Mouse (Mus musculus): ENCODE results near the gene Otos. TPM values are rescaled to one million over a fixed set of nuclear protein-coding genes. Genes with fewer than 3 reads are reported as not detected.

Otos gene
- total and polyA plus RNA-seq, 2 experiments from 2014 or later: 0.88 TPM; not detected in 1

- Histone ChIP-seq H3K4me2 (ENCODE audit: low read depth, low read length) (peak within 1 kb of the TSS; percentile 99), H3K36me3 (ENCODE audit: insufficient read depth, low read length) (peaks cover 14% of the 10 kb centered on the region), H3K27me3 (ENCODE audit: insufficient read depth, low read length) (no peaks in the 10 kb centered on the region), H3K4me1 (ENCODE audit: insufficient read depth, low read length) (0 out of 2 replicates have a peak, but pooled peaks cover 10% of the 10 kb centered on the region), H3K9ac (replicated peaks; ENCODE audit: low read length) (peak within 1 kb of the TSS; percentile 95), H3K27ac (peak within 1 kb of the TSS; percentile 91), H3K9me3 (ENCODE audit: low read length) (no peaks in the 10 kb centered on the region), H3K4me3 (ENCODE audit: low read length) (peak within 1 kb of the TSS; percentile 94)
- ATAC-seq (peak; percentile 95), DNase-seq (ENCODE audit: low spot score) (peak; percentile 96)
- WGBS: 2% methylated on average over 50 of the region's 50 CpGs
- TF ChIP-seq CTCF (IDR thresholded peaks at IDR 0.05; ENCODE audit: low read depth): no peak
These were observed 6.9 kb downstream of the Otos start, which contains the start of gene Cops9 for GRCm38 (mm10) chr1:92641514-92642272. Gene Cops9, minus strand, starts transcription at chr1:92641985.

- Histone ChIP-seq H3K36me3 (ENCODE audit: insufficient read depth, low read length) (peaks cover 21% of the 10 kb centered on the region), H3K4me1 (ENCODE audit: insufficient read depth, low read length) (0 out of 2 replicates have a peak, but pooled peaks cover 10% of the 10 kb centered on the region), H3K27ac (peak overlapping the region; percentile 91; the same call in 1 of the 2 replicates), H3K4me3 (ENCODE audit: low read length) (peak overlapping the region; percentile 94), H3K4me2 (ENCODE audit: low read depth, low read length) (peak overlapping the region; percentile 99), H3K9ac (replicated peaks; ENCODE audit: low read length) (no peak overlapping the region; the same call in 1 of the 2 replicates), H3K27me3 (ENCODE audit: insufficient read depth, low read length) (no peaks in the 10 kb centered on the region), H3K9me3 (ENCODE audit: low read length) (no peaks in the 10 kb centered on the region)
- 92% methylated on average over 6 of the region's 6 CpGs for WGBS
- ATAC-seq (no peak), DNase-seq (ENCODE audit: low spot score) (no peak)
- TF ChIP-seq CTCF (IDR thresholded peaks at IDR 0.05; ENCODE audit: low read depth): no peak
These were observed 8.2 kb downstream of the Otos start for GRCm38 (mm10) chr1:92640393-92640792.

- ATAC-seq (no peak), DNase-seq (ENCODE audit: low spot score) (no peak)
- Histone ChIP-seq H3K9me3 (ENCODE audit: low read length) (no peaks in the 10 kb centered on the region), H3K4me2 (ENCODE audit: low read depth, low read length) (no peak overlapping the region), H3K27me3 (ENCODE audit: insufficient read depth, low read length) (no peaks in the 10 kb centered on the region), H3K36me3 (ENCODE audit: insufficient read depth, low read length) (peaks cover 21% of the 10 kb centered on the region), H3K4me3 (ENCODE audit: low read length) (no peak overlapping the region), H3K27ac (no peak overlapping the region), H3K9ac (replicated peaks; ENCODE audit: low read length) (no peak overlapping the region), H3K4me1 (ENCODE audit: insufficient read depth, low read length) (0 out of 2 replicates have a peak, but pooled peaks cover 10% of the 10 kb centered on the region)
- WGBS: 96% methylated on average over 4 of the region's 4 CpGs
- no peak for TF ChIP-seq CTCF (IDR thresholded peaks at IDR 0.05; ENCODE audit: low read depth)
These were observed 9.9 kb downstream of the Otos start for GRCm38 (mm10) chr1:92638736-92639135.

GRCm38 (mm10) chr1:92638181-92638580, 10.5 kb downstream of the Otos start:
- 78% methylated on average over 3 of the region's 3 CpGs for WGBS
- no peak for TF ChIP-seq CTCF (IDR thresholded peaks at IDR 0.05; ENCODE audit: low read depth)
- Histone ChIP-seq H3K4me3 (ENCODE audit: low read length) (no peak overlapping the region), H3K9ac (replicated peaks; ENCODE audit: low read length) (no peak overlapping the region), H3K4me2 (ENCODE audit: low read depth, low read length) (no peak overlapping the region), H3K9me3 (ENCODE audit: low read length) (no peaks in the 10 kb centered on the region), H3K27ac (no peak overlapping the region), H3K27me3 (ENCODE audit: insufficient read depth, low read length) (no peaks in the 10 kb centered on the region), H3K4me1 (ENCODE audit: insufficient read depth, low read length) (0 out of 2 replicates have a peak, but pooled peaks cover 10% of the 10 kb centered on the region), H3K36me3 (ENCODE audit: insufficient read depth, low read length) (peaks cover 21% of the 10 kb centered on the region)
- no peak for DNase-seq (ENCODE audit: low spot score)
- ATAC-seq: no peak

GRCm38 (mm10) chr1:92637501-92638172, 11.0 kb downstream of the Otos start:
- no peak for ATAC-seq
- Histone ChIP-seq H3K4me1 (ENCODE audit: insufficient read depth, low read length) (0 out of 2 replicates have a peak, but pooled peaks cover 10% of the 10 kb centered on the region), H3K4me2 (ENCODE audit: low read depth, low read length) (no peak overlapping the region), H3K9me3 (ENCODE audit: low read length) (no peaks in the 10 kb centered on the region), H3K4me3 (ENCODE audit: low read length) (no peak overlapping the region), H3K36me3 (ENCODE audit: insufficient read depth, low read length) (peaks cover 21% of the 10 kb centered on the region), H3K9ac (replicated peaks; ENCODE audit: low read length) (no peak overlapping the region), H3K27ac (no peak overlapping the region), H3K27me3 (ENCODE audit: insufficient read depth, low read length) (no peaks in the 10 kb centered on the region)
- no peak for DNase-seq (ENCODE audit: low spot score)
- no peak for TF ChIP-seq CTCF (IDR thresholded peaks at IDR 0.05; ENCODE audit: low read depth)
- 92% methylated on average over 15 of the region's 15 CpGs for WGBS

GRCm38 (mm10) chr1:92636676-92637075, 12.0 kb downstream of the Otos start:
- no peak overlapping the region for H3K4me3 ChIP-seq (ENCODE audit: low read length)
- H3K9ac ChIP-seq (replicated peaks; ENCODE audit: low read length): no peak overlapping the region
- H3K9me3 ChIP-seq (ENCODE audit: low read length): no peaks in the 10 kb centered on the region
- WGBS: 96% methylated on average over 11 of the region's 11 CpGs
- no peak for DNase-seq (ENCODE audit: low spot score)
- no peak for TF ChIP-seq CTCF (IDR thresholded peaks at IDR 0.05; ENCODE audit: low read depth)
- no peak for ATAC-seq
- no peak overlapping the region for H3K4me2 ChIP-seq (ENCODE audit: low read depth, low read length)
- H3K4me1 ChIP-seq (ENCODE audit: insufficient read depth, low read length): 0 out of 2 replicates have a peak, but pooled peaks cover 7% of the 10 kb centered on the region
- H3K27ac ChIP-seq: no peak overlapping the region
- H3K36me3 ChIP-seq (ENCODE audit: insufficient read depth, low read length): peaks cover 21% of the 10 kb centered on the region
- no peaks in the 10 kb centered on the region for H3K27me3 ChIP-seq (ENCODE audit: insufficient read depth, low read length)

Measured in hindbrain, postnatal 0 days (tissue).